Mouse (Mus musculus): ENCODE data around the gene Rpgr.

Rpgr gene

GRCm38 (mm10) chrX:10216410-10216949 is at the start of gene Rpgr:
TSS of gene Rpgr (minus strand) at chrX:10216920.
- peak; percentile 91 for DNase-seq

DNA sequence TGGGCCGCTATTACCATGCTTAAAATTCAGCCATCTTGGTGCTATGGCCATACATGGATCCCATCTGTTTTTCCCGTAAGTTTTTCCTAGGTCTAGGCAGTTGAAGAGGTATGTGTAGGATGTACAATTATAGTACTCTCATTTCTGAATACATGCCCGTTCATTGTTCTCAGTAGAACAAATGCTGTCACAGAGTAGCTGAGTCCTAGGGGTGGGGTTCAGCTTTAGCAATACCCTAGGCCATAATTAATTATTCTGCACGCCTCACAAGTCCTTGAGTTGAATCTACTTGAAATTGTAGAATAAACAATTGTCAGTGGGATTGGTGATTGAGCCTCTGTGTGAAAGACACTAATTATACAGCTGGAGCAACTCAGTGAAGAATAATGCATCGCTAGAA is 41.5 kb upstream of the Rpgr start:
- no peak for DNase-seq

GRCm38 (mm10) chrX:10257774-10258173 is 41.1 kb upstream of the Rpgr start:
- DNase-seq: no peak

- DNase-seq: no peak
Observed at GRCm38 (mm10) chrX:10251852-10252504, 35.3 kb upstream of the Rpgr start, which contains the start of gene Otc. TSS of gene Otc (plus strand) at chrX:10252305.

GRCm38 (mm10) chrX:10251357-10251756 is 34.6 kb upstream of the Rpgr start:
- no peak for DNase-seq

GRCm38 (mm10) chrX:10243916-10244315 is 27.2 kb upstream of the Rpgr start:
- DNase-seq: no peak

- no peak for DNase-seq
Observed at GRCm38 (mm10) chrX:10239515-10239914, 22.8 kb upstream of the Rpgr start.

DNA sequence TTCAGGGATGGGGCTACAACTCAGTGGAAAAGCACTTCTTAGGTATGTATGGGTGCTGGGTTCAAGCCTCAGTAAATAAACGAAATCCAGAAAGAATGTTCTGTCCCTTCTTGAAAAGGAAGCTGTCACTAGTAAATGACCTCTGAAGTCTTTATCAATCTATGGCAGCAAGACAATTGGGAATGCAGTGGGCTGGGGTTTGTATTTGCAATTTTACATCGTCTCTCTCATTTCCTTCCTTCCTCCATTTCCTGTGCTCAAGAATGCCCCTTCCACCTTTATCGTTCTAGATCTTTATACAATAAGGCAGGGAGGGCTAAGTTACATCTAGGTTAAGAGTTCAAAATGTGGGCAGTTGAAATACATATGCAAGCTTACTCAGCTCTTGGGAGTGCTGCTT is 17.9 kb upstream of the Rpgr start:
- DNase-seq: no peak

- no peak for DNase-seq
Observed at GRCm38 (mm10) chrX:10233051-10233450, 16.3 kb upstream of the Rpgr start.

- no peak for DNase-seq
Observed at GRCm38 (mm10) chrX:10219281-10219680, 2.6 kb upstream of the Rpgr start.

GRCm38 (mm10) chrX:10215972-10216371 is 748 bp downstream of the Rpgr start:
- peak; percentile 57 for DNase-seq

- no peak for DNase-seq
Observed at GRCm38 (mm10) chrX:10205937-10206336, 10.8 kb downstream of the Rpgr start.

GRCm38 (mm10) chrX:10201289-10201688 is 15.4 kb downstream of the Rpgr start:
- peak; percentile 6 for DNase-seq

GRCm38 (mm10) chrX:10152390-10152789 is 64.3 kb downstream of the Rpgr start:
- no peak for DNase-seq

DNA sequence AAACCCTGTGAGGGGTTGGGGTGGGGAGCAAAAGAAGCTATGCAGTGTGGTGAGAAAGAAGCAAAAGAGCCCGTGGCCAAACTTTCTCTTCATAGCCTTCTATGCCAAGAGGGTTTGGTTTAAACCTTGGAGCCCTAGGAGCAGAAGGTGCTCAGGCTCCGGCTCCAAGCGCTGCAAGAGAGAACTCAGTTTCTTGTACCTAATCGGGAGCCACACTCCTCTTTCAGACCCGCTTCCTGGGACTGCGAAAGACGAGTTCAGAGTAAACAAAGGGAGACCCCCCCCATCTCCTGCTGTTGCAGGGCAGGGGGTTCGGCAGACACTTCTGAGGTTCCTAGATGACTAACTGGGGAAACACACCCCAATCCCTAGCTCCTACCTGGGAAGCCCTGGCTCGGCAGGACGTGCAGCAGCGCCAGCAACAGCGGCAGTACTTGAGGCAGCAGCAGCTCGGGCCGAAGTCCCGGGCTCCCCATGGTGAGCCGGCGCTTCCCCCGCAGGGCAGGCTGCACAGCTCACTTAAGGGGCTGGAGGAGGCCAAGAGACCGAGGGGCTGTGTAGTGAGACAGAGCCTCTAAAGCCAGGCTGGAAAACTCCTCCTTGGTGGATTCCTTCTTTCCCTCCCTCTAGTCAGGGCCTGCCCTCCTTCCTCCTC is 99.5 kb downstream of the Rpgr start, which contains the start of gene Srpx:
TSS of gene Srpx (minus strand) at position 645 of the 655 bp plus-strand sequence.
- no peak for DNase-seq

DNA sequence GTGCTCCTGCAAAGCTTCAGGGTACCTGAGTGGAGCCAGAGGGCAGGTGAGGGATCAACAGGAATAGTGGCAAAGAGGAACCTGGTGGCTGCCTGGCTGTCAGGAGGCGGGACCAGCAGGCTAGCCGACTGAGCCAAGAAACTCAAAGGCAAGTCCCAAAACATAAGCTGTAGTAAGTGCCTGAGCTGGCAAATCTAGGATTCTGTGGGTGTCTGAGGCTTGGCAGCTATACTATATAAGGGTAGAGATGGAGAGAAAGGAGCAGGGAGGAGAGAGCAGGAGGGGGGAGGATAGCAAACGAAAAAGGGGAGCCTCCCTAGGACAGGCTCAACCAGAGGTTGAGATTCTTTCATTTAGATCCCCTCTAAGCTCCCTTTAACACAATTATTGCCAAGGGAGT is 100.9 kb downstream of the Rpgr start:
- no peak for DNase-seq

GRCm38 (mm10) chrX:10110736-10111135 is 106.0 kb downstream of the Rpgr start:
- DNase-seq: no peak

DNA sequence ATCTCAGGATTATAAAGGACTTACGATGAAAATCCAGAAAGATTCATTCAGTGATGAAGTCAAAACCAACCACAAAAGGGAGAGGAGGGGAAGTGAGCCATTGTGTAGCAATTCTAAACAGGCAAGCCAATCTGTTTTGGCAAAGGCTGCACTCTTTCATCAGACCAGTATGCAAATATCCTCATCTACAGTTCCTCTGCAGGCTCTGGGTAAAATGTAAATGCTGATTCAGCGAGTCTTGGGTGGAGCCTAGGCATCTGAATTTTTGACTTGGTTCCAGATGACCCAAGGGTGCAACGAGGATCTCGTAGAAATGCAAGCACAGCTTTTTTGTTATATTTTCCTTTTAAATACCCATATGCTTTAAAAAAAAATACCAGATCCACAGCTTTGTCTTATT is 108.2 kb downstream of the Rpgr start:
- no peak for DNase-seq

GRCm38 (mm10) chrX:10105475-10105874 is 111.2 kb downstream of the Rpgr start:
- DNase-seq: no peak

DNA sequence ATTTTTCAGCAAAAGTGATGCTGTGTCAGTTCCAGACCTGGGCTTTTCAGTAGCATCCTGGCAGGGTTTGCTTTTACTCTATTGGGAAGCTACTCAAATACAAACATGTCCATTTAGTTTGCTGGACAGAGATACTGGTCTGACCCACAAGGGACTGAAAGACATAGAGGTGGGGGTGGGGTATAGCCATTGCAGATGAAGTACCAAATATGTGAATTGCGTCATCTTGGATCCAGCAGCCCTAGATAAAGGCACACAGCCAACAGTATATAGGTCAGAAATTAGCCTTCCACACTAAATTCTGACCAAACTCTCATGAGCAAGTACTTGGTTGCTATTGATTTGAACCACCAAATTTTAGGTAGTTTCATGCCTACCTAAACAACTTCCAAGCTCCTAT is 114.0 kb downstream of the Rpgr start:
- no peak for DNase-seq

- no peak for DNase-seq
Observed at GRCm38 (mm10) chrX:10095797-10096196, 120.9 kb downstream of the Rpgr start.

DNA sequence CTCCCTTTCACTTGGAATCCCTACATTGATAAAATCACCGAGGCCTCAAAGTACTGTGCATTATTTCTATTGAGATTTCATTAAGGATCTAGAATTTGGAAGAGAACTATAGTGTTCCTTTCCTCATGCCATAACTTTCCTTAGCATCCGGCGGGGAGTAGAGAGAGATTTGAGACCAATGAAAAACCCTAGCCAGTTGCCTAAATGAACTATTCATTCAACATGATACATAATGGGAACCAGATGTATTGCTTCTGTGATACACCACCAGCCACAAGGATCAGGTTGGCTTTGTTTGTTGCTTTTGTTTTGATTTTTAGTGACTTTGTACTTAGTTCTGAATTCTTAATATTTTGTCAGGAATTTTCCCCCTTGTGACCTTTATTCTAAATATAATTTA is 136.3 kb downstream of the Rpgr start:
- DNase-seq: no peak

DNA sequence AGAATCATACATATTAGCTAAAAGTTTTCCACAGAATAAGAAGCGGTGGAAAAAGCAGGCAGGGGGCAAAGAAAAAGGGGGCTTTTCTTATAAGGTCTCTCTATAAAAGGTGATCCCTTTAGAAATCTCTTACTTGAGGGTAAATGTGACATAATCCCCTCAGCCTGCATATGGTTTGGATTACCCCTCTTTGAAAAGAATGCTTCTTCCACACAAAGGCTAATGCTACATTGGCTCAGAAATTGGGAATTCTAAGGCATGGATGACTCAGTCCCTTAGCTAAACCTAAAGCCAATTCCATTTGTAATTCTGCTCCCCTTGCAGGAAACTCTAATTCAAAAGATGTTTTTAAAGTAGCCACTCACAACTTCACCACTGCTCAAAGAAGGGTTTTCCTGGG is 136.7 kb downstream of the Rpgr start:
- no peak for DNase-seq

- DNase-seq: no peak
Observed at GRCm38 (mm10) chrX:10073966-10074365, 142.8 kb downstream of the Rpgr start.

Measured in thymus, postnatal 25 days (tissue).